Mouse (Mus musculus): Measurements from ENCODE around the gene Rgsl1. TPM values are rescaled to one million over a fixed set of nuclear protein-coding genes. Genes with fewer than 3 reads are reported as not detected.
"Not testable (repeated sequence)": the region's sequence is repeated elsewhere in the genome, so short reads cannot be mapped to it uniquely, and the experiment has no call there.

Gene Rgsl1
- total RNA-seq, 2 experiments from 2014 or later = 0.42 to 0.59 TPM

DNA sequence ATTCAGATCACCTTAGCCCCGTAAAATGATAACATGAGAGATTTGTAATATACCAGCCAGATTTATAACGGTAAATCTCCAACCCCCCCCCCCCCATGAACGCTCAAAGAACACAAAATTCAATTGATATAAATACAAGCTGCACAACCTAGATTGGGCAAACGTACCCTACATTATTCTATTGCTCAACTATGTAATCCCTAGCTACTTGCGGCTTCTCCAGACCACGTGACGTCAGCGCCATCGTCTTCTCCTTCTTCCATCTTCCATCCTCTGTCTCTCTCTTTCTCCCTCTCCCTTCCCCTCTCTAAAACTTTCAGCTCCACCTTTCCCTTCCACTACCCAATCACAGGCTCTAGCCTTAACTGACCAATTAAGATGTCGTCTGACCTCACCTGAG, 65.7 kb downstream of the Rgsl1 start:
- ATAC-seq (replicated peaks; ENCODE audit: poor library complexity) = peak; percentile 52

DNA sequence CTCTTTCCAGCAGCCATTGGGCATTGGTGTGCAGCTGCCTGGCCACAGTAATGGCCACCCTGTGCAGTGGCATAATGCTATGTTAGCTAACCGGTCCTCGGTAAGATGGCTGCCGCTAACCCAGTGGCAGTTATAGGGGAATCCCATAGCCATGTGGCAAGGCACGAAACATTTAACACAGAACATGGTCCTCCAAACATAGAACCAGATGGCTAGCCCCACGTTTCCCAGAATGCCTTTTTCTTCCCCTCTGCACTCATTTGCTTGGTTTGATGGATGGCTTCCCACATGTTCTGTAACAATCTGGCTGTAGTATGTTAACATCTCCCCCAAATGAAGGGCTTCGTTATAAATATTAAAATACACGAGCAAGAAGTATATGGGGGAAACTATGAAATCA, 67.7 kb downstream of the Rgsl1 start:
- ATAC-seq (replicated peaks; ENCODE audit: poor library complexity) = no peak

DNA sequence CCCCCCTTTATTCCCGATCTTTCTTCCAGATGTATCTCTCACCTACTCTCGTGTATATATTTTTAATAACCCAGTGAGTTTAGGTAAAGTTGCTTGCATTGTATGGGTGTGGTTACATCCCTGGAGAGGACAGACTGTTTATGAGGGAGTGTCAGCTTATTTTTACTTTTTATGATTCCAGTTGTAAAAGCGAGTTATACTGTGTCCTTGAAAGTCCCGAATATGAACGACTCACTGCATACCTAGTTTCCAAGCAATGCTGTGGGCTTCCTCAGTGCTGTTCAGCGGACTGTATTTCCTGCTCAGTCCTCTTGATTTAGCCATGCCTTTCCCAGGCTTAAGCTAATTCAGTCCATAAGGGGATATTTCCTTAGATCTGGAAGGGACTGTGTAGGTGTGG, 68.8 kb downstream of the Rgsl1 start:
- ATAC-seq (replicated peaks; ENCODE audit: poor library complexity) = no peak

DNA sequence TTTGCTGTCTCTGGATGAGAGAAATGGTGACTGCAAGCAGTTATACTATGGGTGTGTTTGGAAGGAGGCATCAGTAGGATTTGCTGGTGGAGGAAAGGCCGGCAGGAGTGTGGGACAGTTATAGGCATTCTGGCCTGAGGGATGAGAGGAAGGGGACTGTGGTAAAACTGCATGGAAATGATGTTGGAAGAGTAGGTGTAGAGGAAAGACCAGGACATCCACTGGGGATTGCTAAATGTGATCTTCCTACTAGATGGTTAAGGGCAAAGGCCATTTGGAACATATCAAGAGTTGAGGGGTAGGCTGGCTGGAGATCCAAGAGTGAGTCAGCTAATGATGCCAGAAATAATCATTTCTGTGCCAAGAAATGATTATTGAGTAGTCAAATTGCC, 73.2 kb downstream of the Rgsl1 start:
- no peak for ATAC-seq (replicated peaks; ENCODE audit: poor library complexity)

DNA sequence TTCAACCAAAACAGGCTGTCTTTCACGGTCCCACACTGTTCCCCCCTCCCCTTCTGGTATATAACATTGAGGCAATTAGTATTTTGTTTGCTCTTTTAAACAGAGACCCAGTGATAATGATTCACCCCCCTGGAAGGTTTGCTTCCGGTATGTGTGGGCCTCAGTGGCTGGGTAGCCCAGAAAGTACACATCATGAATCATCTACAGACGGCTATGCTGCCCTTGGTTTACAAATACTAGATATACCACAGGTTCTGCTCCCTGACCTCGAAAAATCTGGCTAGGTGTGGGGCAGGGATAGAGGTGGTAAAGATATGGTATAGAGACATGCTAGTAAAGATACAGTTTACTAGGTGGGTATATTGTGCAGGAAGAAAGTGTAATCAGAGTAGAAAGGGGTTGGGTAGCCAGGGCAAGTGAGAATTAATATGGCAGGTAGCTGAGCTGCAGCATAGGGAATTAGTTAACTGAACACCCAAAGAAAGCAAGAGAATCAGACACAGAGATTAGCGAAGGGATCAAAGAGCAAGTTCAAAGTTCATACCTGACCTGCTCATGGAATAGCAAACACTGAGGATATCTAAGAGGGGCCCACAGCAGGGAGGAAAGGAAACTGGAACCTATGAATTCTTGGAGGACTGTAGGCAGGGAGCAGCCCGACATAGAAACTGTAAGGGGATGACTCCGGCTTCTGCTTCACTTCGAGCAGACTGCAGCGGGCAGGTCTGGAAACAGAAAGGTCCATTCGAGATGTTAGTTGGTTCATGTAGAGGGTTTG, 73.8 kb downstream of the Rgsl1 start:
- no peak for ATAC-seq (replicated peaks; ENCODE audit: poor library complexity)

DNA sequence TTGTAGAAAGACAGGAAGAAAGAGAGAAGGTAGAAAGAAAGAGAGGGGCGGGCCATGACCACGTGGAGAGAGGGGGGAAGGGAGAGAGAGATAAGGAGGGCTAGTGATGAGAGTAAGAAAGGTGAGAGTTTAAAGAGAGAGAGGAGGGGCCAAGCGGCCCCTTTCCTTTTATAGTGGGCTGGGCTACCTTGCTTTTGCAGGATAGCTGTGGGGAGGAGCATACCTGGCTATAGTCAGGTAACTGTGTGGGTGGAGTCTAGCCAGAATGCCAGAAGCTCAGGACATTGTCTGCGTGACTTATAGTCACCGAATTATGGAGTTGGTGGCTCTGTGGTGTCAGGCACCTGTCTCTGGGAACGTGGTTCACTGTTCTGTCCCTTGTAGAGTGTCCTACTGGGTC, 74.4 kb downstream of the Rgsl1 start:
- not testable (repeated sequence) for ATAC-seq (replicated peaks; ENCODE audit: poor library complexity)

DNA sequence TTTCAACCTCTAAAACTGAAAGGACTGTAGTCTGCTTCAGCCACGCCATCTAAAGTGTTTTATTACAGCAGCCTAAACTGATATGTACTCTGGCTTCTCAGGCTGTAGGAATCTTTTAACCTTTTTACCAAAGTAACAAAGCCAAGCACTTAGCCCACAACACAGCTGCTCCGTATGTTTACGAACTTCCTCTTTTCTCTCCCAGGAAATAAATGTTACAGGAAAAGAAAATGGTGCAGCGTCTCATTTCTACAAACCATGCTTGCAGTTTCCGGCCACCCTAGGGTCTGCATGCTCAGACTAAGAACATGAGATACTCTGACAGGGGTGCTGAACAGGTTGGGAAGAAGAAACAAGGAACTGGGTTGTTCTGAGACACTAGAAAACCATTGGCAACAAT, 75.5 kb downstream of the Rgsl1 start:
- peak; percentile 61 for ATAC-seq (replicated peaks; ENCODE audit: poor library complexity)

DNA sequence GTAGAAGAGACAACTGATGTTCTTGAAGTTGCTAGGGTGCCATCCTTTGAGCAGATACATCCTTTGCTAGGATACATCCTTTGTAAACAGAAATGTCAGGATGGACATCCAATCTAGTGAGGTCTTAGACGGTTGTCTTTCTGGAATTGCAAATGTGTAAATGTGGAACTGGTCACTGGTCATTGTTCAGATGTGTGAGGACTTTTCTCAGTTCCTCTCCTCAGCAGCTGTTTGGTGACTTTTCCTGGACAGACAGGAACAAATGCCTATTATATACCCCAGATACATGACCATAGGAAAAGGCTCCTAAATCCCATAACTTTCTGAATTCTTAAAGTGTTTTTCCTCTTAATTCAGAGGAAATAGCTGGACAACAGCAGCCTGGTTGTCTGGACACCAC, 76.7 kb downstream of the Rgsl1 start:
- ATAC-seq (replicated peaks; ENCODE audit: poor library complexity) = no peak

DNA sequence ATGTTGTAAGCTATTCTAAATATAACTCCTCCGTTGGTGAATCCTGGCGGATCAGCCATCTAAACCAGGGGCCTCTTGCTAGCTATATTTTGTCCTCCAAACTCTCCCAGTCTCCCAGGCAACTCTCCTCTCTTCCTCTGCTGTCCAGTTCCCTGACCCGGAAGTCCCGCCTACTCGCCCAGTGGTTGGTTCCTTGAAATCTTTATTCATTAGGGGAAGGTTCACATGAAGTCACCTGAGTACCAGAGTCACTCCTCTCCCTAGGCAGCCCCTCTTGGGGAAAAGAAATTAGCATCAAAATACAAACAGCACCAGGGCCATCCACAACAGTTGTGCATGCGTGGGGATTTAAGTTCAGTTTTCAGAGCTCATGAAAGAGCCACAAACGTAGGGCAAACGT, 77.6 kb downstream of the Rgsl1 start:
- no peak for ATAC-seq (replicated peaks; ENCODE audit: poor library complexity)

DNA sequence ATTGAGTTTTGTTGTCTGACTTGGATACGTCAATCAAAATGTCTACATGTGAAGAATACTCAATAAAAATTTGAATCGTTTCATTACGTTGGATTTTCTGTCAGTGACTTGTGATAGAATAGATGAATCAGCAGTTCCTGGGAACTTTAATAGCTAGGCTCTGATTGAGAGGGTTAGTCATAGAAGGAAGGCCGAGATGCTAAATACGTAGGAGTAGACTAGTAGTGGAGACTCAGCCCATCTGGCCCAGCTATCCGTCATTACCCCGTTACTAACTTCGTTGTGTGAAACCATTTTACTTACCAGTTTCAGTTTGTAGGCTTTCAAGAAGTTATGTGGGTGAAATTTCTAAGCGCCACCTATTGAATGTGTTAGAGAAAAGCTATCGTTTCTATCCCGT, 79.8 kb downstream of the Rgsl1 start:
- no peak for ATAC-seq (replicated peaks; ENCODE audit: poor library complexity)

DNA sequence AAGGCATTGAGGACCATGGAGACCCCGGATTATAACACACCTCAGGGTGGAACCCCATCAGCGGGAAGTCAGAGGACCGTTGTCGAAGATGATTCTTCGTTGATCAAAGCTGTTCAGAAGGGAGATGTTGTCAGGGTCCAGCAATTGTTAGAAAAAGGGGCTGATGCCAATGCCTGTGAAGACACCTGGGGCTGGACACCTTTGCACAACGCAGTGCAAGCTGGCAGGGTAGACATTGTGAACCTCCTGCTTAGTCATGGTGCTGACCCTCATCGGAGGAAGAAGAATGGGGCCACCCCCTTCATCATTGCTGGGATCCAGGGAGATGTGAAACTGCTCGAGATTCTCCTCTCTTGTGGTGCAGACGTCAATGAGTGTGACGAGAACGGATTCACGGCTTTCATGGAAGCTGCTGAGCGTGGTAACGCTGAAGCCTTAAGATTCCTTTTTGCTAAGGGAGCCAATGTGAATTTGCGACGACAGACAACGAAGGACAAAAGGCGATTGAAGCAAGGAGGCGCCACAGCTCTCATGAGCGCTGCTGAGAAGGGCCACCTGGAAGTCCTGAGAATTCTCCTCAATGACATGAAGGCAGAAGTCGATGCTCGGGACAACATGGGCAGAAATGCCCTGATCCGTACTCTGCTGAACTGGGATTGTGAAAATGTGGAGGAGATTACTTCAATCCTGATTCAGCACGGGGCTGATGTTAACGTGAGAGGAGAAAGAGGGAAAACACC, 90.0 kb downstream of the Rgsl1 start:
- no peak for ATAC-seq (replicated peaks; ENCODE audit: poor library complexity)

DNA sequence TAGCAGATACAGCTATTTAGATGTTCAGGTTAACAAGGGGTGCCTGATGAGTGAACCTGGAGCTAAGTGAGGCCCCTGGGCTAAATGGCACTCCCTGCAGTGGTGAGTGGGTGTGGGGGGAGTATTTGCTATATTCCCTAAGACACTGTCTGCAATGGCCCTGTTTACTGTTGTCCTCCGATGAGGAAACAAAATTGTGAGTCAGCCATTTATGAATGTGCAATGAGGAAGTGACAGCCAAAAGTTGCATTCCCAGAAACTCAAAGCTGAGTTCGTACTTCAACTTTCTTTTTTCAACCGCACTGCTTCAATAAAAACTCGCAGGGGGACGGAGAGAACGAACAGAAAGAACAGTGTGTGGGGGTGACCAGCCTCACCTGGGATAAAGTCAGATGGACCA, 91.4 kb downstream of the Rgsl1 start:
- peak; percentile 10; the same call in 1 of the 2 replicates for ATAC-seq (replicated peaks; ENCODE audit: poor library complexity)

DNA sequence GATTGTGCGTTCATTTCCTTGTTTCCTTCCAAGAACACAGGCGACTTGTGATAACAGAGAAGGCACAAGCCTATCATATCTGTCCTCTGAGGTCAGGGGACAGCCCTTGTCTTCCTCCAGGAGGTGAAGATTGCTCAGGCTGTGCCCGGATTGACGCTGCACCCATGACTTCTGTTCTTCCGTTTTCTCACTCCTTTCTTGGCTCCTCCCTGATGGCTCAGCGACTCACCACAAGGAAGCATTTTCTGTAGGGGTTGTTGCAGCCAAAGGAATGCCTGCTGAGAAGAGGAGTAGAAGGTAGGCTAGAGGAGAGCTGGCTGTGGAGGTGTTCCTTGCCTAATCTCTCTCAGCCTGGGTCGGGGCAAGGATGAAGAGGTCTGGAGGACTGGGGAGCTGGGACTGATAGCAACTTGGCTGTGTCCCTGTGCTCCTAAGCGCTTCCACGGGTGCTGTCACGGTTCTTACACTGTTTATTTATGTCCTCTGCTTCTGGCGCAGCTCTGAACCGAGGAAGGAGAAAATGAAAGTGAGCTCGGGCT, 92.1 kb downstream of the Rgsl1 start:
- ATAC-seq (replicated peaks; ENCODE audit: poor library complexity) = peak; percentile 56

DNA sequence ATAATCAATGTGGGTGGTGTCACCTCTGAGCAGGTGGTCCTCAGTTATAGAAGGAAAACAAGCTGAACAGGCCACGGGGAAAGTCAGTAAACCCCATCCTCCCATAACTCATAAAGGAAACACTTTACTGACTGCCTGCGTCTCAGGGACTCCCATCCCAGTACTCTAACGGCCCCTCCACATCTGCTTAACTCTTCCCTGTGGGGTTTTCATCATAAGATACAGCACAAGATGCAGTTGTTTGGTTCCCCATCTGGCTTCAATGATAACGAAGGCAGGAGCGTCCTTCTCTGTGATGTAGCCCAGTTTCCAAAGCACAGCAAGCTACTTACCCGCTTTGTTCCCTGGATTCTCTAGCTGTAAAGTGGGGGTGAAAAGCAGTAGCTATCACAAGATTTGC, 93.9 kb downstream of the Rgsl1 start:
- ATAC-seq (replicated peaks; ENCODE audit: poor library complexity) = peak; percentile 22

DNA sequence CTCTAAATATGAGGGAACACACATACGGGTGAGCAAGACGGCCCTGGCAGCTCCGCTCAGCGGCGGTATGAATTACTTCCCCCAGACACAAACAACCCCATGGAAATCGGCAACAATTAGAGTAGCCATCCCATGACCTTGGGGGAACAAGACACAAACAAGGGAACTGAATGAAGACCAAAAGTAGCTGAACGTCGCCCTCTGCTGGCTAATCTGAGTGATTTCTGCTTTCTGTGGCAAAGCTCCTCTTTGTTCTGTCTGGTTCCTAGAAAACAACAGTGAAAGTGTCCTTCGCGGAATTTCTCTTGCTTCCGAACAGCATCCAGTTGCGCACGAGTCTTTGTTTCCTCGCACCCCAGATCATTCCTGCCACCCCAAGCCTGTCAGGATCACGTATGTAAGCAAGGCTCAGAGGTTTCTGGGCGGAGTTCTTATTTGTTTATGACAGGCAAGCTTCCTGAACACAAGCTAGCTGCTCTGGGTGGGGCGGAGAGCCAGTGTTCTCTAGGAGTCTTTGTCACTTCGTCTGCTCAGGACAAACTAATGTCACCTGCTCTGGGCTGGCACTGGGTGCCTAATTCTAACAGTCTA, 94.6 kb downstream of the Rgsl1 start, which contains the start of gene Rnasel:
Rnasel (plus strand) TSS at position 216 of the 591 bp plus-strand sequence.
- peak; percentile 49 for ATAC-seq (replicated peaks; ENCODE audit: poor library complexity)

DNA sequence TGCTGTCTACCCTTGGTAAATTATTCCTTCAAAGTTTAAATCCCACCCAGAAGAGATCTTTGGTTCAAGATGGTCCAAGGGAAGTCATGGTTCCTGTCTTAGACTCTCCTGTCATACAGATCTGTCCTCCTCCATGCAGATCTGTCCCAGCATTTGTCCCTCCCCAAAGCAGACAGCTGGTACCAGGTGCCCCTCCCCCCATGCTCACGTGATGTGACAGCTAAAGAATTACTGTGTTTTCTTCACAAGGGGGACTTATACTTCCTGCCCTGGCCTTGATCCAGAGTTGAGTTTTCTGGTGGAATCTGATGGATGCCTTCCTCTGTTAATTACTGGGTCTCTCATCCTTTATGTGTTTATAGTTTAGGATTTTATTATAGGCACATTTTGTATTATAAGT, 95.4 kb downstream of the Rgsl1 start:
- peak; percentile 25 for ATAC-seq (replicated peaks; ENCODE audit: poor library complexity)

DNA sequence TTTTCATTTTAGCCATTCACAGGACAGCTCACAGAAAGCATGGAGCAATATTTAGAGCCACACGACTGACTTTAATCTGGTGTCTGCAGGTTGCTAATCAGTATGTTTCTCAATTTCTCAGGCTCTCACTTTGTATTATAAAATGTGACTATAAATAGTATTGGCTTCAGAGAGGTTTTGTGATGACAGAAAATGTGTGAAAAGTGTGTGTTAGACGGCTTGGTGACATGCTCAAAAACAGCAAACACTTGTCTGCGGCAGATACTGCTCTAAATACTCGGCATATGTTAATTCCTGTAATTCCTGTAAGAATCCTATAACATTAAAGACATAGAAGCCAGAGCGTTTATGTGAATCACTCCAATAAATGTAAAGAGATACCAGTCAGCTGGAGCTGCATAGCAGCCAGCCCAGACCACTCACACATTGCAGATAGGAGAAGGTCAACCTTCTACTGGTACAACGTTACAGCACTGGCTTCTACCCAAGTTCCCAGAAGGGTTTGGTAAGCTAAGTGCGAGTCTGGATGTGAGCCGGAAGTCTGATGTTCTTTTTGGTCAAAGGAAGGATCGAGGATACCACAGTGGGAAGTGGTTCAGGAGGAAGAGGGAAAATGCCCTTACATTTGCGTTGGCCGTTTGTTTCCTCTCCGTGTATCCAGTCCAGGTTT, 95.9 kb downstream of the Rgsl1 start:
- ATAC-seq (replicated peaks; ENCODE audit: poor library complexity) = no peak

DNA sequence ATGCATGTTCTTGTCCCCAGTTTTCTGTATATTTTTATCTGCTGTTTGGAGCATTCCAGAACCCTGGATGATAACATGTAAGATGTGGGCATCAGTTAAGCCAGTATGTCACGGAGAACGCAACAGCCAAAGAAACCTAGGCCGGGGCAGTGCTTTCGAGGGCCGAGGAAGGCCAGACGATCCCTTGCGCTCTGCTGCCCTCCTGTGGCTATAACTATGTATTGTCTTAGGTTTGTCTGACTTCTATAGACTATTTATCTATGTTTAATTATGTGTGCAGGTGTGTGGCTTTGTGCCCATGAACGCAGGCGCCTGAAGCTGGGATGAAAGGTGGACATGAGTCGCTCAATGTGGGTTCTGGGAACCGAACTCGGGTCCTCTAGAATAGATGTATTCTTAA, 97.2 kb downstream of the Rgsl1 start:
- peak; percentile 49 for ATAC-seq (replicated peaks; ENCODE audit: poor library complexity)

DNA sequence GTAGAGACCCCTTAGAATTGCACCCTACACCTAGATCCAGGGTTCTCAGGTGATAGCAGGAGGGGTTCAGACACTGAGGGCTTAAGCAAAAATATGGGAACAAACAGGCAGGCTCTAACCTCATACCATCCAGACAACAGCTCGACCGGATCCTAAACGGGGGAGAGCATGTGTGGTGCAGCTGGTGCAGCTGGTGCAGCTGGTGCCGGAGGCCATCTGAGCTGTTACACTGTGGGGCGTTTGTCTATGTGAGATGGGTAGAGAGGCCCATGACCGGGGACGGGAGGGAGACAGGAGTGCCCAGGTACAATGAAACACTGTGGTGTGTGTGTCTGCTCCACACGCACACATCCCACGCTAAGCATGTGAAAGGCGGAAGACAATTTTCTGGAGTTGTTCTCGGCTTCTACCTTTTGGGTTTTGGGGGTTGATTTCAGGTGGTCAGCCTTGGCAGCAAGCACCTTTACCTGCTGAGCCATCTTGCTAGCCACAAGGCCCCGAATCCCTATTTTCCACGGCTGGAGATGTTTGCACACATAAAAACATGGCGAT, 97.7 kb downstream of the Rgsl1 start:
- ATAC-seq (replicated peaks; ENCODE audit: poor library complexity) = no peak

DNA sequence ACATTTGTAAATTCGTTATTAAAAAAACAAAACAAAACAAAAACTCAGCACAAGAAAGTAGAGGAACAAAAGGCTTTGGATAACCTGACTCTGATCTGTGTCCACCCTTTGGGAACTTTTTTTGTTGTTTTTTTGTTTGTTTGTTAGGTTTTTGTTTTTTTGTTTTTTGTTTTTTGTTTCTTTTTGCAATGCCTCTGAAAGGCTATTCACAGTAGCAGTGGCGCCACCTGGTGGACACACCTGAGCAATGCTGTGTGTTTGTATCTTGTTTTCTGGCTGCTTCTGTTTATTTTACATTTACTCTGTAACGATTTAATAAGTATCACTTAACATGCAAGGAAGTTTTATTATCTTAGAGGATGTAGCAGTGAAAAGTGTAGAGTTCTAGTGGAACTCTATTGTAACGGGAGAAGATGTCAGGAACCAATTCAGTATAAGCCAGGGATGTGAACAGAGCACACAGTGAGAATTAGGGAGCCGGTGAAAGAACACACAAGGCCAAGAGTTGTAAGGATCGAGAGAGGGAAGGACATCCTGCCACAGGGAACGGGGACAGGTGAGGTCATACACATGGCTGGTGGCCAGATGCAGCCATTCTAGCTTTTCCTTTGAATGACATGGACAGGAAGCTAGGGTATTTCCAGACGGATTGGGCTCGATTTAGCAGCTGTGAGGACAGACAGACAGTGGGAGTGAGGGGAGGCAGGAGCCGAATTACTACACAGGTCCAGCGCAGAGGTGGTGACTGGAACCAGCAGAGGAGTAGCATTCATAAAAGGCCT, 101.4 kb downstream of the Rgsl1 start:
- ATAC-seq (replicated peaks; ENCODE audit: poor library complexity) = peak; percentile 48; the same call in 1 of the 2 replicates
